In genomic region chr11:4270744-4271459, GRCm38 (mm10) we compare ENCODE assay signal across 8 mouse cellular contexts. TPM values are rescaled to one million over a fixed set of nuclear protein-coding genes. Genes with fewer than 3 reads are reported as not detected.
A peak's percentile ranks its signal among the peaks of the same experiment; 100 is the strongest.
DNase-seq lines count a peak whose midpoint lies in the region; ATAC-seq and TF ChIP-seq lines count a peak whose summit lies in the region.

No protein-coding gene starts in this region.

- H3K4me1 ChIP-seq in heart, embryonic 11.5 days (ENCODE audit: control insufficient read depth, insufficient read depth, low read length): peaks cover 6% of the 10 kb centered on the region
- peaks cover 55% of the 10 kb centered on the region for H3K4me1 ChIP-seq in E14TG2a.4 (replicated peaks; ENCODE audit: low read depth, low read length)
- H3K4me1 ChIP-seq in embryonic facial prominence, embryonic 15.5 days: peaks cover 24% of the 10 kb centered on the region
- H3K4me1 ChIP-seq in limb, embryonic 14.5 days (ENCODE audit: control insufficient read depth, insufficient read depth, low read length): peaks cover 7% of the 10 kb centered on the region
- H3K4me1 ChIP-seq in midbrain, embryonic 11.5 days (ENCODE audit: control insufficient read depth, insufficient read depth, low read length): 0 out of 2 replicates have a peak, but pooled peaks cover 8% of the 10 kb centered on the region
- H3K4me1 ChIP-seq in hindbrain, embryonic 13.5 days (replicated peaks): peaks cover 13% of the 10 kb centered on the region

- peak; percentile 55 for TF ChIP-seq CTCF in E14TG2a.4 (conservative IDR thresholded peaks at IDR 0.05; ENCODE audit: low read length)

- no peak overlapping the region for H3K4me3 ChIP-seq in heart, embryonic 11.5 days (ENCODE audit: low read depth, low read length)
- H3K4me3 ChIP-seq in E14TG2a.4 (replicated peaks; ENCODE audit: low read length): peak overlapping the region; percentile 72
- no peak overlapping the region for H3K4me3 ChIP-seq in embryonic facial prominence, embryonic 15.5 days (replicated peaks)
- H3K4me3 ChIP-seq in limb, embryonic 14.5 days (replicated peaks; ENCODE audit: low read length): no peak overlapping the region
- no peak overlapping the region for H3K4me3 ChIP-seq in midbrain, embryonic 11.5 days (ENCODE audit: low read depth, low read length)
- no peak overlapping the region for H3K4me3 ChIP-seq in hindbrain, embryonic 13.5 days

- H3K27ac ChIP-seq in heart, embryonic 11.5 days (ENCODE audit: low read depth, low read length): no peak overlapping the region
- peak overlapping the region; percentile 87 for H3K27ac ChIP-seq in embryonic facial prominence, embryonic 15.5 days (replicated peaks)
- no peak overlapping the region for H3K27ac ChIP-seq in limb, embryonic 14.5 days (replicated peaks; ENCODE audit: low read depth, low read length)
- H3K27ac ChIP-seq in midbrain, embryonic 11.5 days (ENCODE audit: low read depth, low read length): no peak overlapping the region
- no peak overlapping the region for H3K27ac ChIP-seq in hindbrain, embryonic 13.5 days

- ATAC-seq in heart, embryonic 11.5 days (replicated peaks; ENCODE audit: insufficient number of reproducible peaks, low FRiP score, low TSS enrichment): no peak
- ATAC-seq in embryonic facial prominence, embryonic 15.5 days (ENCODE audit: insufficient number of reproducible peaks, low FRiP score, low TSS enrichment, low read depth): peak; percentile 86
- no peak for ATAC-seq in limb, embryonic 14.5 days (ENCODE audit: low FRiP score, low read depth)
- no peak for ATAC-seq in midbrain, embryonic 11.5 days (ENCODE audit: low FRiP score)
- ATAC-seq in hindbrain, embryonic 13.5 days (ENCODE audit: low FRiP score): no peak

- no peaks in the 10 kb centered on the region for H3K36me3 ChIP-seq in heart, embryonic 11.5 days (ENCODE audit: control insufficient read depth, insufficient read depth, low read length)
- H3K36me3 ChIP-seq in E14TG2a.4 (ENCODE audit: insufficient read depth, low read length): peaks cover 20% of the 10 kb centered on the region
- no peaks in the 10 kb centered on the region for H3K36me3 ChIP-seq in embryonic facial prominence, embryonic 15.5 days
- H3K36me3 ChIP-seq in limb, embryonic 14.5 days (ENCODE audit: control insufficient read depth, insufficient read depth, low read length): no peaks in the 10 kb centered on the region
- no peaks in the 10 kb centered on the region for H3K36me3 ChIP-seq in midbrain, embryonic 11.5 days (ENCODE audit: control insufficient read depth, insufficient read depth, low read length)
- H3K36me3 ChIP-seq in hindbrain, embryonic 13.5 days: no peaks in the 10 kb centered on the region

- DNase-seq in heart, adult 11 months: peak; percentile 97
- DNase-seq in limb, embryonic 14.5 days (ENCODE audit: low spot score): peak; percentile 34
- no peak for DNase-seq in midbrain, embryonic 11.5 days (ENCODE audit: low spot score, missing footprints)
- no peak for DNase-seq in layer of hippocampus, postnatal 25 days (ENCODE audit: extremely low spot score in 1 of 2, low spot score in 1 of 2)

- no peak overlapping the region for H3K4me2 ChIP-seq in heart, embryonic 11.5 days
- H3K4me2 ChIP-seq in embryonic facial prominence, embryonic 15.5 days (replicated peaks): peak overlapping the region; percentile 25; the same call in 1 of the 2 replicates
- no peak overlapping the region for H3K4me2 ChIP-seq in limb, embryonic 14.5 days (replicated peaks; ENCODE audit: low read depth, low read length, severe bottlenecking)
- no peak overlapping the region for H3K4me2 ChIP-seq in midbrain, embryonic 11.5 days
- H3K4me2 ChIP-seq in hindbrain, embryonic 13.5 days: no peak overlapping the region

- H3K9ac ChIP-seq in heart, embryonic 11.5 days (ENCODE audit: low read depth, low read length): no peak overlapping the region
- no peak overlapping the region for H3K9ac ChIP-seq in embryonic facial prominence, embryonic 15.5 days
- peak overlapping the region; percentile 40; the same call in 1 of the 2 replicates for H3K9ac ChIP-seq in limb, embryonic 14.5 days (ENCODE audit: low read depth, low read length, severe bottlenecking)
- no peak overlapping the region for H3K9ac ChIP-seq in midbrain, embryonic 11.5 days (ENCODE audit: low read length)
- H3K9ac ChIP-seq in hindbrain, embryonic 13.5 days: no peak overlapping the region

- TF ChIP-seq POLR2A in limb, embryonic 14.5 days (IDR thresholded peaks at IDR 0.05; ENCODE audit: borderline replicate concordance, extremely low read depth, insufficient read depth, insufficient read length): no peak

- no peaks in the 10 kb centered on the region for H3K9me3 ChIP-seq in heart, embryonic 11.5 days (replicated peaks; ENCODE audit: control insufficient read depth, low read length)
- H3K9me3 ChIP-seq in E14TG2a.4 (ENCODE audit: low read length): no peaks in the 10 kb centered on the region
- no peaks in the 10 kb centered on the region for H3K9me3 ChIP-seq in embryonic facial prominence, embryonic 15.5 days (replicated peaks)
- no peaks in the 10 kb centered on the region for H3K9me3 ChIP-seq in limb, embryonic 14.5 days (ENCODE audit: control insufficient read depth, low read length)
- no peaks in the 10 kb centered on the region for H3K9me3 ChIP-seq in midbrain, embryonic 11.5 days (ENCODE audit: control insufficient read depth, low read length)
- H3K9me3 ChIP-seq in hindbrain, embryonic 13.5 days: no peaks in the 10 kb centered on the region

- H3K27me3 ChIP-seq in heart, embryonic 11.5 days (ENCODE audit: control insufficient read depth, insufficient read depth, low read length): peaks cover 40% of the 10 kb centered on the region
- peaks cover 31% of the 10 kb centered on the region for H3K27me3 ChIP-seq in E14TG2a.4 (ENCODE audit: insufficient read depth, low read length)
- H3K27me3 ChIP-seq in embryonic facial prominence, embryonic 15.5 days: peaks cover 23% of the 10 kb centered on the region
- H3K27me3 ChIP-seq in limb, embryonic 14.5 days (ENCODE audit: control insufficient read depth, insufficient read depth, low read length): peaks cover 28% of the 10 kb centered on the region
- H3K27me3 ChIP-seq in midbrain, embryonic 11.5 days (ENCODE audit: control insufficient read depth, insufficient read depth, low read length): peaks cover 25% of the 10 kb centered on the region
- peaks cover 50% of the 10 kb centered on the region for H3K27me3 ChIP-seq in hindbrain, embryonic 13.5 days

- WGBS in heart, embryonic 11.5 days (ENCODE audit: insufficient replicate concordance): 32% methylated on average over 19 of the region's 20 CpGs
- WGBS in embryonic facial prominence, embryonic 15.5 days: 19% methylated on average over 19 of the region's 20 CpGs
- 35% methylated on average over 18 of the region's 20 CpGs for WGBS in limb, embryonic 14.5 days
- WGBS in midbrain, embryonic 11.5 days: 19% methylated on average over 20 of the region's 20 CpGs
- WGBS in hindbrain, embryonic 13.5 days: 31% methylated on average over 19 of the region's 20 CpGs

RNA-seq across cellular contexts. Expression of gene Lif, which starts 13.5 kb away (rescaled TPM):
- 0.06 and 0.11 TPM in 2 replicates for polyA plus RNA-seq in heart, embryonic 11.5 days (2014; fragmentation: Nextera tagmentation; extraction: Ambion mirVana)
- 0.32 and 0.67 TPM in 2 replicates for polyA plus RNA-seq in embryonic facial prominence, embryonic 15.5 days (2015; fragmentation: Nextera tagmentation; extraction: Ambion mirVana)
- 0.89 and 1.4 TPM in 2 replicates for polyA plus RNA-seq in limb, embryonic 14.5 days (2012; rRNA removed)
- 0.26 and 0.50 TPM in 2 replicates for polyA plus RNA-seq in limb, embryonic 14.5 days (2014; fragmentation: Nextera tagmentation; extraction: Ambion mirVana)
- polyA plus RNA-seq in midbrain, embryonic 11.5 days (2014; fragmentation: Nextera tagmentation; extraction: Ambion mirVana): not detected in 2 replicates
- total RNA-seq in layer of hippocampus, postnatal 25 days (2021): 1 to 10 TPM; 1.3 to 2.1 TPM
- 0.08 TPM in 1 of 2 replicates, not detected in the other for polyA plus RNA-seq in hindbrain, embryonic 13.5 days (2015; fragmentation: Nextera tagmentation; extraction: Ambion mirVana)

RNA-seq across cellular contexts. Expression of gene Osm, which starts 34.7 kb away (rescaled TPM):
- 0.10 and 0.11 TPM in 2 replicates for polyA plus RNA-seq in heart, embryonic 11.5 days (2014; fragmentation: Nextera tagmentation; extraction: Ambion mirVana)
- 0.20 and 0.21 TPM in 2 replicates for polyA plus RNA-seq in embryonic facial prominence, embryonic 15.5 days (2015; fragmentation: Nextera tagmentation; extraction: Ambion mirVana)
- polyA plus RNA-seq in limb, embryonic 14.5 days (2012; rRNA removed): 0.26 and 0.33 TPM in 2 replicates
- 0.17 and 0.18 TPM in 2 replicates for polyA plus RNA-seq in limb, embryonic 14.5 days (2014; fragmentation: Nextera tagmentation; extraction: Ambion mirVana)
- not detected in 2 replicates for polyA plus RNA-seq in midbrain, embryonic 11.5 days (2014; fragmentation: Nextera tagmentation; extraction: Ambion mirVana)
- total RNA-seq in layer of hippocampus, postnatal 25 days (2021): under 1 TPM in 1 of 2 experiments, not detected in 1; 0.12 TPM
- 0.14 TPM in 1 of 2 replicates, not detected in the other for polyA plus RNA-seq in hindbrain, embryonic 13.5 days (2015; fragmentation: Nextera tagmentation; extraction: Ambion mirVana)

RNA-seq across cellular contexts. Expression of gene Castor1, which starts 52.9 kb away (rescaled TPM):
- 2.2 and 2.5 TPM in 2 replicates for polyA plus RNA-seq in heart, embryonic 11.5 days (2014; fragmentation: Nextera tagmentation; extraction: Ambion mirVana)
- 13.1 and 14.0 TPM in 2 replicates for polyA plus RNA-seq in embryonic facial prominence, embryonic 15.5 days (2015; fragmentation: Nextera tagmentation; extraction: Ambion mirVana)
- 10.6 and 12.4 TPM in 2 replicates for polyA plus RNA-seq in limb, embryonic 14.5 days (2012; rRNA removed)
- 10.3 and 13.9 TPM in 2 replicates for polyA plus RNA-seq in limb, embryonic 14.5 days (2014; fragmentation: Nextera tagmentation; extraction: Ambion mirVana)
- 2.5 and 2.7 TPM in 2 replicates for polyA plus RNA-seq in midbrain, embryonic 11.5 days (2014; fragmentation: Nextera tagmentation; extraction: Ambion mirVana)
- 1 to 10 TPM; 6.0 to 6.1 TPM for total RNA-seq in layer of hippocampus, postnatal 25 days (2021)
- polyA plus RNA-seq in hindbrain, embryonic 13.5 days (2015; fragmentation: Nextera tagmentation; extraction: Ambion mirVana): 2.2 and 2.3 TPM in 2 replicates

Comparison
In these comparisons a context has a peak if more than half of its experiments do, and no peak if none do; other contexts are left out.
1. DNase-seq: peak in heart, adult 11 months (single experiment) and limb, embryonic 14.5 days (single experiment); none in midbrain, embryonic 11.5 days (single experiment) and layer of hippocampus, postnatal 25 days (0 of 2).